11 mouse cellular contexts compared by ENCODE assay signal in the genomic region with DNA sequence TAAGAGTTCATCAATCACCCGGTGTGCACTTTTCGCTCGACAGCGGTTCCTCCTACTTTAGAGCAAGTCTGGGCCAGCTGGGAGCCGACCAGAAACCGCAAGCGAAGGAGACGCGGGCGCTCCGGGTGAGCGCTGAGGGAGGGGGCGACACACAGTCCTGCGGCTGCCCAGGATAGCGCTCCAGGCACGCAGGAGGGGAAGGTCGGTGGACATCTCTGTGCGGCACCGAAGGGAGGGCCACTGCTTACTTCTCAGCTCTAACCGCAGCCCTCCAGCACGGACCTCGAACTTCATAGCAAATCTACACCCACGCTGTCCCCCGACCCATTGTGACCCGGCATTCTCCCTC. TPM values are rescaled to one million over a fixed set of nuclear protein-coding genes. Genes with fewer than 3 reads are reported as not detected.
DNase-seq lines count a peak whose midpoint lies in the region; ATAC-seq lines count a peak whose summit lies in the region.
"Had no signal": no experiment of that assay in that cellular context is flagged by ENCODE, and none has a peak within 500 bp of the region (broad histone marks: within the 10 kb centered on the region; RNA-seq: fewer than 3 reads in every experiment).

No protein-coding gene starts in this region.

- peaks cover 15% of the 10 kb centered on the region for H3K27me3 ChIP-seq in kidney, embryonic 16.5 days (ENCODE audit: insufficient read depth, low read length)
- H3K27me3 ChIP-seq in embryonic facial prominence, embryonic 10.5 days (replicated peaks; ENCODE audit: low read depth, poor library complexity, severe bottlenecking), result peaks cover 100% of the 10 kb centered on the region
- peaks cover 76% of the 10 kb centered on the region for H3K27me3 ChIP-seq in hindbrain, embryonic 13.5 days
- H3K27me3 ChIP-seq in midbrain, embryonic 14.5 days (ENCODE audit: control insufficient read depth, insufficient read depth, low read length), result peaks cover 93% of the 10 kb centered on the region

- H3K4me2 ChIP-seq in kidney, embryonic 16.5 days (replicated peaks; ENCODE audit: low read depth, low read length), result peak overlapping the region; percentile 91
- peak overlapping the region; percentile 62 for H3K4me2 ChIP-seq in hindbrain, embryonic 13.5 days
- H3K4me2 ChIP-seq in midbrain, embryonic 14.5 days (ENCODE audit: low read length), result peak overlapping the region; percentile 23
- H3K4me2 ChIP-seq: liver, embryonic 15.5 days had no signal

- 3% methylated on average over 25 of the region's 25 CpGs for WGBS in kidney, embryonic 16.5 days
- WGBS in embryonic facial prominence, embryonic 10.5 days, result under 1% methylated on average over 25 of the region's 25 CpGs
- WGBS in hindbrain, embryonic 13.5 days, result 1% methylated on average over 23 of the region's 25 CpGs
- under 1% methylated on average over 25 of the region's 25 CpGs for WGBS in midbrain, embryonic 14.5 days

- peak; percentile 21 for ATAC-seq in kidney, embryonic 16.5 days (ENCODE audit: low FRiP score, low TSS enrichment)
- ATAC-seq in hindbrain, embryonic 13.5 days (ENCODE audit: low FRiP score), result peak; percentile 30
- no peak for ATAC-seq in midbrain, embryonic 14.5 days (ENCODE audit: low FRiP score, low TSS enrichment)

- H3K36me3 ChIP-seq in kidney, embryonic 16.5 days (ENCODE audit: insufficient read depth, low read length), result no peaks in the 10 kb centered on the region
- H3K36me3 ChIP-seq in embryonic facial prominence, embryonic 10.5 days (replicated peaks), result no peaks in the 10 kb centered on the region
- H3K36me3 ChIP-seq in hindbrain, embryonic 13.5 days, result no peaks in the 10 kb centered on the region
- no peaks in the 10 kb centered on the region for H3K36me3 ChIP-seq in midbrain, embryonic 14.5 days (ENCODE audit: control insufficient read depth, insufficient read depth, low read length)
- H3K36me3 ChIP-seq: liver, embryonic 15.5 days had no signal

- peak overlapping the region; percentile 71 for H3K9ac ChIP-seq in kidney, embryonic 16.5 days (replicated peaks; ENCODE audit: low read length)
- H3K9ac ChIP-seq in hindbrain, embryonic 13.5 days, result peak overlapping the region; percentile 72
- H3K9ac ChIP-seq in midbrain, embryonic 14.5 days (replicated peaks; ENCODE audit: low read length), result 0 out of 2 replicates have a peak overlapping the region, but pooled peaks have one; percentile 9
- H3K9ac ChIP-seq: liver, embryonic 15.5 days had no signal

- peak overlapping the region; percentile 46 for H3K4me3 ChIP-seq in kidney, embryonic 16.5 days (ENCODE audit: low read length)
- peak overlapping the region; percentile 44 for H3K4me3 ChIP-seq in embryonic facial prominence, embryonic 10.5 days
- H3K4me3 ChIP-seq in hindbrain, embryonic 13.5 days, result peak overlapping the region; percentile 39
- 0 out of 2 replicates have a peak overlapping the region, but pooled peaks have one; percentile 7 for H3K4me3 ChIP-seq in midbrain, embryonic 14.5 days (replicated peaks; ENCODE audit: low read depth, low read length)
- H3K4me3 ChIP-seq: liver, embryonic 15.5 days had no signal

- peak overlapping the region; percentile 63; the same call in 1 of the 2 replicates for H3K27ac ChIP-seq in kidney, embryonic 16.5 days (ENCODE audit: low read length)
- H3K27ac ChIP-seq in embryonic facial prominence, embryonic 10.5 days (replicated peaks), result peak overlapping the region; percentile 55; the same call in 1 of the 2 replicates
- peak overlapping the region; percentile 98 for H3K27ac ChIP-seq in hindbrain, embryonic 13.5 days
- H3K27ac ChIP-seq in midbrain, embryonic 14.5 days (replicated peaks; ENCODE audit: low read depth, low read length), result no peak overlapping the region
- H3K27ac ChIP-seq: liver, embryonic 15.5 days had no signal

- peaks cover 35% of the 10 kb centered on the region for H3K4me1 ChIP-seq in kidney, embryonic 16.5 days (ENCODE audit: insufficient read depth, low read length)
- peaks cover 21% of the 10 kb centered on the region for H3K4me1 ChIP-seq in embryonic facial prominence, embryonic 10.5 days
- H3K4me1 ChIP-seq in hindbrain, embryonic 13.5 days (replicated peaks), result peaks cover 43% of the 10 kb centered on the region
- peaks cover 9% of the 10 kb centered on the region; the same call in 1 of the 2 replicates for H3K4me1 ChIP-seq in midbrain, embryonic 14.5 days (ENCODE audit: control insufficient read depth, insufficient read depth, low read length)
- H3K4me1 ChIP-seq: liver, embryonic 15.5 days had no signal

- no peak for DNase-seq in kidney, adult 9 months
- peak; percentile 59 for DNase-seq in embryonic facial prominence, embryonic 10.5 days (ENCODE audit: low spot score)
- DNase-seq in midbrain, embryonic 14.5 days, result peak; percentile 16
- no peak for DNase-seq in urinary bladder, postnatal 14 days (ENCODE audit: low spot score)
- DNase-seq in left cerebral cortex, adult 11 months (ENCODE audit: low spot score), result no peak
- DNase-seq in Muller cell, postnatal 12 days (ENCODE audit: inconsistent ontology term), result no peak
- DNase-seq: cerebellum, adult 11 months; right cerebral cortex, adult 18-20 months had no signal

- H3K9me3 ChIP-seq in kidney, embryonic 16.5 days (ENCODE audit: low read length), result no peaks in the 10 kb centered on the region
- H3K9me3 ChIP-seq in embryonic facial prominence, embryonic 10.5 days, result no peaks in the 10 kb centered on the region
- no peaks in the 10 kb centered on the region for H3K9me3 ChIP-seq in hindbrain, embryonic 13.5 days
- H3K9me3 ChIP-seq in midbrain, embryonic 14.5 days (ENCODE audit: control insufficient read depth, low read length), result 0 out of 2 replicates have a peak, but pooled peaks cover 3% of the 10 kb centered on the region
- H3K9me3 ChIP-seq: liver, embryonic 15.5 days had no signal

RNA-seq across cellular contexts. Expression of a gene that starts 9.6 kb away (rescaled TPM):
- 0.99 and 1.00 TPM in 2 replicates for polyA plus RNA-seq in kidney, embryonic 16.5 days (2015; fragmentation: Nextera tagmentation; extraction: Ambion mirVana)
- polyA plus RNA-seq in embryonic facial prominence, embryonic 10.5 days (2016; fragmentation: Nextera tagmentation; extraction: Ambion mirVana), result 0.20 and 0.39 TPM in 2 replicates
- polyA plus RNA-seq in hindbrain, embryonic 13.5 days (2015; fragmentation: Nextera tagmentation; extraction: Ambion mirVana), result 1.6 and 2.5 TPM in 2 replicates
- not detected in 2 replicates for polyA plus RNA-seq in midbrain, embryonic 14.5 days (2014; fragmentation: Nextera tagmentation; extraction: Ambion mirVana)

RNA-seq across cellular contexts. Expression of a gene that starts 26.6 kb away (rescaled TPM):
- polyA plus RNA-seq in kidney, embryonic 16.5 days (2015; fragmentation: Nextera tagmentation; extraction: Ambion mirVana), result 1.3 and 2.1 TPM in 2 replicates
- not detected in 2 replicates for polyA plus RNA-seq in embryonic facial prominence, embryonic 10.5 days (2016; fragmentation: Nextera tagmentation; extraction: Ambion mirVana)
- 1.3 and 1.5 TPM in 2 replicates for polyA plus RNA-seq in hindbrain, embryonic 13.5 days (2015; fragmentation: Nextera tagmentation; extraction: Ambion mirVana)
- not detected in 2 replicates for polyA plus RNA-seq in midbrain, embryonic 14.5 days (2014; fragmentation: Nextera tagmentation; extraction: Ambion mirVana)
- polyA plus RNA-seq: liver, embryonic 15.5 days had no signal

RNA-seq across cellular contexts. Expression of a gene that starts 41.4 kb away (rescaled TPM):
- 4.5 and 4.9 TPM in 2 replicates for polyA plus RNA-seq in kidney, embryonic 16.5 days (2015; fragmentation: Nextera tagmentation; extraction: Ambion mirVana)
- polyA plus RNA-seq in embryonic facial prominence, embryonic 10.5 days (2016; fragmentation: Nextera tagmentation; extraction: Ambion mirVana), result not detected in 2 replicates
- polyA plus RNA-seq in hindbrain, embryonic 13.5 days (2015; fragmentation: Nextera tagmentation; extraction: Ambion mirVana), result 4.1 and 4.2 TPM in 2 replicates
- not detected in 2 replicates for polyA plus RNA-seq in midbrain, embryonic 14.5 days (2014; fragmentation: Nextera tagmentation; extraction: Ambion mirVana)
- polyA plus RNA-seq: liver, embryonic 15.5 days had no signal

RNA-seq across cellular contexts. Expression of a gene that starts 41.4 kb away (rescaled TPM):
- 14.6 and 15.4 TPM in 2 replicates for polyA plus RNA-seq in kidney, embryonic 16.5 days (2015; fragmentation: Nextera tagmentation; extraction: Ambion mirVana)
- 1.7 and 6.9 TPM in 2 replicates for polyA plus RNA-seq in embryonic facial prominence, embryonic 10.5 days (2016; fragmentation: Nextera tagmentation; extraction: Ambion mirVana)
- 76.0 and 82.5 TPM in 2 replicates for polyA plus RNA-seq in hindbrain, embryonic 13.5 days (2015; fragmentation: Nextera tagmentation; extraction: Ambion mirVana)
- polyA plus RNA-seq in midbrain, embryonic 14.5 days (2014; fragmentation: Nextera tagmentation; extraction: Ambion mirVana), result not detected in 2 replicates
- polyA plus RNA-seq: liver, embryonic 15.5 days had no signal

RNA-seq across cellular contexts. Expression of a gene that starts 48.7 kb away (rescaled TPM):
- polyA plus RNA-seq in kidney, embryonic 16.5 days (2015; fragmentation: Nextera tagmentation; extraction: Ambion mirVana), result 41.0 and 45.6 TPM in 2 replicates
- polyA plus RNA-seq in embryonic facial prominence, embryonic 10.5 days (2016; fragmentation: Nextera tagmentation; extraction: Ambion mirVana), result not detected in 2 replicates
- polyA plus RNA-seq in hindbrain, embryonic 13.5 days (2015; fragmentation: Nextera tagmentation; extraction: Ambion mirVana), result 0.79 and 1.5 TPM in 2 replicates
- not detected in 2 replicates for polyA plus RNA-seq in midbrain, embryonic 14.5 days (2014; fragmentation: Nextera tagmentation; extraction: Ambion mirVana)

Comparison
In these comparisons a context has a peak if more than half of its experiments do, and no peak if none do; other contexts are left out.
1. H3K4me2 ChIP-seq: peak in every context shown above with its lines; median percentile 91 in kidney, embryonic 16.5 days; 62 in hindbrain, embryonic 13.5 days; 23 in midbrain, embryonic 14.5 days.
2. H3K9ac ChIP-seq: peak in every context shown above with its lines; median percentile 72 in hindbrain, embryonic 13.5 days; 71 in kidney, embryonic 16.5 days; 9 in midbrain, embryonic 14.5 days.
3. DNase-seq: peak in embryonic facial prominence, embryonic 10.5 days (single experiment) and midbrain, embryonic 14.5 days (single experiment); none in kidney, adult 9 months (single experiment), urinary bladder, postnatal 14 days (single experiment), left cerebral cortex, adult 11 months (single experiment) and Muller cell, postnatal 12 days (single experiment).
4. Peak in every context shown above with its lines, with median percentiles within 50 percentile points of each other: H3K4me3 ChIP-seq.